Mouse (Mus musculus): ENCODE measurements around the gene Abcc1.

DNA sequence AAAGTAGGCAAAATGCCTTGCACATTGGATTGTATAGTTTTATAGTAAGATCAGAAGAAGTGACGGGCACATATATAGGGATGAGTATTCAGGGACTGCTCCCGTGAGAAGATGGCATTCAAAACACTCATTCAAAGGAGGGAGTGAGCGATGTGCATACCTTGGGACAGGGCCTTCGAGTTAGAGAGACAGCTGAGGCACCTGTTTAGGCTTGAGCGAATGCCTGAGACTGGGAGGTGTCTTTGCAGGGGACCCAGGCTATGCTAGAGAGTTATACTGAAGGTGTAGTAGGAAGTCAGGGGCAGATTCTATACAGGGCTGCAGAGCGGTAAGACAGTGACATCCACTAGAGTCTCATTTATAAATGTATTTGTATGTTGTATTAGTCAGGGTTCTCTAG lies 44.3 kb downstream of the Abcc1 start:
- TF ChIP-seq POLR2A (IDR thresholded peaks at IDR 0.05; ENCODE audit: low read depth, low read length) (no peak), CTCF (IDR thresholded peaks at IDR 0.05; ENCODE audit: extremely low read depth, insufficient read length, insufficient replicate concordance, low read depth, low read length) (no peak)

All from small intestine, adult 2 months (tissue).